Mouse (Mus musculus) macrophage (primary cell): ENCODE measurements around the gene Capn1. TPM values are rescaled to one million over a fixed set of nuclear protein-coding genes. Genes with fewer than 3 reads are reported as not detected.

Source experiments
- H3K27ac ChIP-seq: fragments of 350-480 bp; formaldehyde crosslinking; 2 replicates; pipeline ENCODE4 v1.9.0; 2021
- H3K36me3 ChIP-seq: fragments of 350-480 bp; formaldehyde crosslinking; 2 replicates; pipeline ENCODE4 v1.9.0; 2021; ENCODE audit errors: inconsistent target
- H3K4me3 ChIP-seq: fragments of 350-480 bp; formaldehyde crosslinking; 2 replicates; pipeline ENCODE4 v1.9.0; 2021; ENCODE audit errors: inconsistent target
- H3K79me2 ChIP-seq: fragments of 350-480 bp; formaldehyde crosslinking; 2 replicates; pipeline ENCODE4 v1.9.0; 2021; ENCODE audit errors: inconsistent target
- WGBS: methylation state at CpG from one replicate; pipeline ENCODE4 v1.1.7; 2026; ENCODE audit warnings: inconsistent platforms; ENCODE audit not compliant: missing documents; 5-methylcytosine and 5-hydroxymethylcytosine counted together
- polyA plus RNA-seq: library from polyadenylated mRNA; stranded (reverse); fragments of 250-400 nt; gene quantifications from 3 replicates; pipeline ENCODE4 v1.2.4, GENCODE M21; 2018; ENCODE audit warnings: inconsistent platforms

Capn1 gene
- polyA plus RNA-seq, 1 experiment from 2014 or later = 59.9 TPM

- Histone ChIP-seq H3K36me3 (no peaks in the 10 kb centered on the region), H3K27ac (no peak overlapping the region), H3K4me3 (no peak overlapping the region), H3K79me2 (no peaks in the 10 kb centered on the region)
- WGBS = 95% methylated on average over 8 of the region's 8 CpGs
These were observed 7.4 kb upstream of the Capn1 start for GRCm38 (mm10) chr19:6023059-6023458.

- 77% methylated on average over 3 of the region's 3 CpGs for WGBS
- H3K36me3 ChIP-seq = no peaks in the 10 kb centered on the region
- no peak overlapping the region for H3K27ac ChIP-seq
- no peak overlapping the region for H3K4me3 ChIP-seq
- no peaks in the 10 kb centered on the region for H3K79me2 ChIP-seq
These were observed 4.6 kb upstream of the Capn1 start for GRCm38 (mm10) chr19:6020276-6020675.

GRCm38 (mm10) chr19:6018142-6019089 is 2.7 kb upstream of the Capn1 start:
- Histone ChIP-seq H3K4me3 (no peak overlapping the region), H3K27ac (no peak overlapping the region), H3K36me3 (no peaks in the 10 kb centered on the region; the same call in 1 of the 2 replicates), H3K79me2 (peaks cover 15% of the 10 kb centered on the region; the same call in 1 of the 2 replicates)
- 27% methylated on average over 15 of the region's 15 CpGs for WGBS

- peaks cover 11% of the 10 kb centered on the region; the same call in 1 of the 2 replicates for H3K36me3 ChIP-seq
- H3K79me2 ChIP-seq = peaks cover 15% of the 10 kb centered on the region; the same call in 1 of the 2 replicates
- H3K27ac ChIP-seq = no peak overlapping the region
- no peak overlapping the region for H3K4me3 ChIP-seq
- 88% methylated on average over 7 of the region's 7 CpGs for WGBS
These were observed 835 bp upstream of the Capn1 start for GRCm38 (mm10) chr19:6016532-6016931.

DNA sequence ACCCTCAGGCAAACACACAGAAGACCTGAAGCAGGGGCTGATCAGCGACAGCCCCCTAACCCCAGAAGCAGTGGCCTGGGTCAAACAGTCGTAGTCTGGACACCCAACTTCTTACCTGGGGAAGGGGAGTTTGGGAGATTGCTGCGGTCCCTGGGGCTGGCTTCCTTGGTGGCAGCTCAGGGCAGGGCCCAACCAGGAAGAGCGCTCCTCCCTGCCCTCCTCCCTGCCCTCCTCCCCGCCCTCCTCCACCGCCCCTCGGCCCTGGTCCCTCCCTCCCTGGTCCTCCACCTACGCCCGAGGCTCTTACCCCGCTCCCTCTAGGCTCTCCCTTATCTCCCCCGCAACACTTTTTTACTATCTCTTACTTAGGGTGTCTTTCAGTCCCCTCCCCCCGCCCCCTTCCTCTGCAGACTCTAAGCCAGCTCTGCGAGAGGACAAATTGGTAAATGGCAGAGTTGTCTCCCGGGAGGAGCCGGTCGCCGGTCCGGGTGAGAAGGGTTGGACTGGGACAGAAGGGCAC is 646 bp downstream of the Capn1 start:
- Histone ChIP-seq H3K4me3 (peak overlapping the region; percentile 83), H3K36me3 (peaks cover 25% of the 10 kb centered on the region), H3K79me2 (peaks cover 15% of the 10 kb centered on the region; the same call in 1 of the 2 replicates), H3K27ac (peak overlapping the region; percentile 49)
- 3% methylated on average over 15 of the region's 18 CpGs for WGBS

DNA sequence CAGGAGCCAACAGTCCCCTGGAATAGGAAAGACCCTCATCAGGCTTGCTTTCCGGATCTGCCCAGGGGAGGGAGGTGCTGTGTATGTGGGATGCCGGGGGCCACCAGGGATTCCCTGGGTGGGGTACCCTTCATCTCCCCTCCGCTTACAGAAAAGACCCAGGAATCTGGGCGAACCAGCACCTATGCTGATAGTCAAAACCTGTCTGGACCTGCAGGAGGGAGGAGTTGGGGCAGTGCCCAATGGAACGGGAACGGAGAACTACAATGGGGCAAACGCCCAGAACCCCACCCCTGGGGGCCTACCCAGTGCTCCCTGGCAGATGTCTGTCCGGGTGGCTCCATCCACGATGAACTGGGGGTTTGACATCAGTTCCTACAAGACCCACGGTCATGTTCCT is 2.0 kb downstream of the Capn1 start:
- H3K27ac ChIP-seq = no peak overlapping the region
- 90% methylated on average over 9 of the region's 10 CpGs for WGBS
- no peak overlapping the region for H3K4me3 ChIP-seq
- peaks cover 37% of the 10 kb centered on the region for H3K36me3 ChIP-seq
- peaks cover 15% of the 10 kb centered on the region; the same call in 1 of the 2 replicates for H3K79me2 ChIP-seq

DNA sequence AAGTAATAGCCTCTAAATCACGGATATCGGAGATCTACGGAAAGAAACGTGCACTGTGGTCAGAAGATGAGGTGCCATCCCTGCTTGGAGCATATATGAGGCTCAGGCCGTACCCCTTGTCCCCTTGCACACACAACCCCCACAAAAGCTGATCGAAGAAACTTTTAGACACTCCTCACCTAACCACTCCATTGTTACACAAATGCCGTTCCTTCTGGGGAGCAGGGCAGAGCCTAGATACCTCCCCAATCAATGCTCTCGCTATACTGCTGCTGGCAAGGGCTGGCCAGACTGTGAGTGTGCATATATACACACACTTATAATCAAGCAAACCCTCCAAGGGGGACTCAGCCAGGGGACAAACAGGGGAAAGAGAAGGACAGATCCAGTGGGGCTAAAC is 6.6 kb downstream of the Capn1 start:
- Histone ChIP-seq H3K4me3 (no peak overlapping the region), H3K27ac (no peak overlapping the region), H3K79me2 (peaks cover 7% of the 10 kb centered on the region; the same call in 1 of the 2 replicates), H3K36me3 (peaks cover 60% of the 10 kb centered on the region)
- 97% methylated on average over 8 of the region's 8 CpGs for WGBS

- no peak overlapping the region for H3K27ac ChIP-seq
- H3K79me2 ChIP-seq = no peaks in the 10 kb centered on the region
- H3K36me3 ChIP-seq = peaks cover 54% of the 10 kb centered on the region
- 94% methylated on average over 13 of the region's 13 CpGs for WGBS
- no peak overlapping the region for H3K4me3 ChIP-seq
These were observed 8.7 kb downstream of the Capn1 start for GRCm38 (mm10) chr19:6007013-6007412.

GRCm38 (mm10) chr19:6005541-6005940 is 10.2 kb downstream of the Capn1 start:
- Histone ChIP-seq H3K79me2 (no peaks in the 10 kb centered on the region), H3K36me3 (peaks cover 53% of the 10 kb centered on the region), H3K27ac (no peak overlapping the region), H3K4me3 (no peak overlapping the region)
- WGBS = 91% methylated on average over 11 of the region's 11 CpGs

- Histone ChIP-seq H3K4me3 (no peak overlapping the region), H3K79me2 (no peaks in the 10 kb centered on the region), H3K36me3 (peaks cover 41% of the 10 kb centered on the region), H3K27ac (no peak overlapping the region)
- WGBS = 87% methylated on average over 5 of the region's 5 CpGs
These were observed 15.7 kb downstream of the Capn1 start for GRCm38 (mm10) chr19:5999969-6000368.

DNA sequence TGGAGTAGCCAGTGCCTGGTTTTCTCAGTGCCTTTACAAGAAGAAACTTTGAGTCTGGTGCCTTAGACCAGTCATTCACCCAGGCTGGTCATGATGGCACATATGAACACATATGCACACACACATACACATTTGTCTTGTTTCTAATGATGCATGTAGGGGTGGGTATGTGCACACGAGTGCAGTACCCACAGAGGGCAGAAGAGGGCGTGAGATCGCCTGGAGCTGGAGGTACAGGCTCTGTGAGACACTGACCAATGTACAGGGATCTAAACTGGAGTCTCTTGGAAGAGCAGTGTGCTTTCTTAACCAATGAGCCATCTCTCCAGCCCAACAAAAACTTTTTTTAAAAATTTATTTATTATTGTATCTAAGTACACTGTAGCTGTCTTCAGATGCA is 17.5 kb downstream of the Capn1 start:
- no peak overlapping the region for H3K27ac ChIP-seq
- no peak overlapping the region for H3K4me3 ChIP-seq
- 96% methylated on average over 3 of the region's 3 CpGs for WGBS
- H3K36me3 ChIP-seq = peaks cover 59% of the 10 kb centered on the region
- H3K79me2 ChIP-seq = no peaks in the 10 kb centered on the region

DNA sequence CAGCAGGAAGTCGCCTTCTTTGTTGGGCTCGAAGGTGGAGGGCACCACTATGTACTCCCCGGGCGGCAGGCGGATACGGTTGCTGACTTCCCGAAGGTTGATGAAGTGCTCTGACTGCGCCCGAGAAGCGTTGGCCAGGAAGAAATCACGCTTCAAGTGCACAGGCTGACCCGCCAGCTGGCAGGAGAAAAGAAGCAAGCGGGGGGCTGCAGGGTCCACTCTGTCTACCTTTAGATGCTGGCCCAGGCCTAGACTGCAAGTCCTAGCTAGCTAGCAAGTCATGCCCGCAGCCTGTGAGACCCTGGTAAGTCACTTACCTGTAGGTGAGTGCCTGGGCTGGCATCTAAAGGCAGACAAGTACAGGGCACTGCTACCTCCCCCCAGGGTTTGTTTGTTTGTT is 21.0 kb downstream of the Capn1 start:
- Histone ChIP-seq H3K27ac (no peak overlapping the region), H3K36me3 (peaks cover 62% of the 10 kb centered on the region), H3K4me3 (no peak overlapping the region), H3K79me2 (no peaks in the 10 kb centered on the region)
- 98% methylated on average over 9 of the region's 14 CpGs for WGBS

DNA sequence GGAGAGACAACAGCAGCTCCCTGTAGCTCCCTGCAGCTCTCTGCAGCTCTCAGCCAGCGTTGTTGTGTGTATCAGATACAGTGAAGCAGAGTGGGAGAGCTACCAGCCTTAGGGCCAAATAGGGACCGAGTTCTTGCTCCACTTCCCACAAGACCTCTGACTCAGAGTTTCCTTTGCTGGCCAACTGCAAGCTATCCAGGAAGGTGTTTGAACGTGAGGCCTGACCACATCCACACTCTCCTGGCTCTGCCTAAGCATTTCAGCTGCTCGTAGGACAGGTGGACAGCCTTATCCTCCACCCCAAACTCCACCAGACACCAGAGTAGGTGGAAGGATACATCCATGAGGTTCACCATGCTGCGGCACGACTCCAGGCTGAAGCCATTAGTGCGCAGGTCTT is 23.7 kb downstream of the Capn1 start:
- no peak overlapping the region for H3K4me3 ChIP-seq
- WGBS = 31% methylated on average over 4 of the region's 7 CpGs
- H3K27ac ChIP-seq = no peak overlapping the region
- no peaks in the 10 kb centered on the region for H3K79me2 ChIP-seq
- peaks cover 50% of the 10 kb centered on the region for H3K36me3 ChIP-seq

- Histone ChIP-seq H3K79me2 (no peaks in the 10 kb centered on the region), H3K27ac (no peak overlapping the region), H3K4me3 (no peak overlapping the region), H3K36me3 (peaks cover 45% of the 10 kb centered on the region)
- 83% methylated on average over 7 of the region's 7 CpGs for WGBS
These were observed 24.2 kb downstream of the Capn1 start for GRCm38 (mm10) chr19:5991467-5991866.

DNA sequence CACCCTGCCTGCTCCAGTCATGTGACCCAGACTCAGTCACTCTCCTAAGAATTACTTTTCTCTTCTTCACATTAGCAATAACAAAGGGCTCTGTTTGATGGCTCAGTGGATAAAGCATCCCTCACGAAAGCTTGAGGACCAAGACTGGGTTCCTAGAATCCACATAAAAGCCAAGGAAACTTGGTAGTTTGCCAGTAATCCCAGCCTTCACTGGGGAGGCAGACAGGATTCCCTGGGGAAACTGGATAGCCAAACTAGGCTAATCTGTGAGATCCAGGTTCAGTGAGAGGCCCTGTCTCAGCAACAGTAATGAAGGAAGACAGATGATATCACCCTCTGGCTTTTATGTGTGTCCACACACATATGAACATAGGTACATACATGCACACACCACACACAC is 24.8 kb downstream of the Capn1 start:
- Histone ChIP-seq H3K27ac (no peak overlapping the region), H3K4me3 (no peak overlapping the region), H3K36me3 (peaks cover 41% of the 10 kb centered on the region), H3K79me2 (no peaks in the 10 kb centered on the region)
- 100% methylated on average over 1 of the region's 1 CpGs for WGBS
